Mouse (Mus musculus): Measurements from ENCODE around the gene Tbck. TPM values are rescaled to one million over a fixed set of nuclear protein-coding genes. Genes with fewer than 3 reads are reported as not detected.

Gene Tbck
- polyA plus RNA-seq (2012; rRNA removed): 9.2 and 9.8 TPM in 2 replicates

GRCm38 (mm10) chr3:132683447-132684230 is at the start of gene Tbck:
Gene Tbck, plus strand, starts transcription at chr3:132684144.

GRCm38 (mm10) chr3:132684231-132684928 is 436 bp downstream of the Tbck start, which contains the start of gene Aimp1:
Gene Aimp1, minus strand, starts transcription at chr3:132684370.

Other genes with a start within 250 kb of the Tbck start
- not detected in 2 replicates for gene Gimd1, start 54.3 kb upstream of the Tbck start, polyA plus RNA-seq (2012; rRNA removed)
- 77.4 and 80.4 TPM in 2 replicates for gene Aimp1, start 226 bp downstream of the Tbck start, polyA plus RNA-seq (2012; rRNA removed)

Data from central nervous system, embryonic 18 days (tissue).